Mouse (Mus musculus): ENCODE data around the gene Gzmg. TPM values are rescaled to one million over a fixed set of nuclear protein-coding genes. Genes with fewer than 3 reads are reported as not detected.
"Not testable (repeated sequence)": the region's sequence is repeated elsewhere in the genome, so short reads cannot be mapped to it uniquely, and the experiment has no call there.

The Gzmg gene
- not detected in 2 replicates for polyA plus RNA-seq (2015; fragmentation: Nextera tagmentation; extraction: Ambion mirVana)

GRCm38 (mm10) chr14:56159479-56159878 is at the start of gene Gzmg:
Gene Gzmg, minus strand, starts transcription at chr14:56159579.
- H3K4me3 ChIP-seq (replicated peaks); H3K4me1 ChIP-seq (replicated peaks); ATAC-seq; H3K27me3 ChIP-seq (replicated peaks); H3K9ac ChIP-seq; H3K4me2 ChIP-seq (replicated peaks); H3K9me3 ChIP-seq; H3K36me3 ChIP-seq; H3K27ac ChIP-seq: not testable (repeated sequence)
- 88% methylated on average over 2 of the region's 2 CpGs for WGBS

- H3K4me1 ChIP-seq (replicated peaks), result no peaks in the 10 kb centered on the region
- no peak overlapping the region for H3K27ac ChIP-seq
- H3K9me3 ChIP-seq, result no peaks in the 10 kb centered on the region
- ATAC-seq, result no peak
- no peaks in the 10 kb centered on the region for H3K36me3 ChIP-seq
- no peaks in the 10 kb centered on the region for H3K27me3 ChIP-seq (replicated peaks)
- no peak overlapping the region for H3K9ac ChIP-seq
- H3K4me3 ChIP-seq (replicated peaks), result no peak overlapping the region
- no peak overlapping the region for H3K4me2 ChIP-seq (replicated peaks)
- 100% methylated on average over 1 of the region's 1 CpGs for WGBS
Observed at GRCm38 (mm10) chr14:56205613-56206012, 46.2 kb upstream of the Gzmg start.

GRCm38 (mm10) chr14:56205021-56205420 is 45.6 kb upstream of the Gzmg start:
- not testable (repeated sequence) for ATAC-seq; H3K9ac ChIP-seq; H3K4me1 ChIP-seq (replicated peaks); H3K36me3 ChIP-seq; H3K9me3 ChIP-seq; H3K27ac ChIP-seq; H3K27me3 ChIP-seq (replicated peaks); H3K4me2 ChIP-seq (replicated peaks); H3K4me3 ChIP-seq (replicated peaks)
- 29% methylated on average over 5 of the region's 5 CpGs for WGBS

GRCm38 (mm10) chr14:56203975-56204374 is 44.6 kb upstream of the Gzmg start:
- Histone ChIP-seq H3K27ac (no peak overlapping the region), H3K36me3 (no peaks in the 10 kb centered on the region), H3K4me2 (replicated peaks) (no peak overlapping the region), H3K9me3 (no peaks in the 10 kb centered on the region), H3K4me1 (replicated peaks) (no peaks in the 10 kb centered on the region), H3K27me3 (replicated peaks) (no peaks in the 10 kb centered on the region), H3K4me3 (replicated peaks) (no peak overlapping the region), H3K9ac (no peak overlapping the region)
- WGBS, result 15% methylated on average over 2 of the region's 2 CpGs
- ATAC-seq, result no peak

- Histone ChIP-seq H3K4me2 (replicated peaks) (no peak overlapping the region), H3K27ac (no peak overlapping the region), H3K9ac (no peak overlapping the region), H3K36me3 (no peaks in the 10 kb centered on the region), H3K9me3 (no peaks in the 10 kb centered on the region), H3K4me1 (replicated peaks) (no peaks in the 10 kb centered on the region), H3K27me3 (replicated peaks) (no peaks in the 10 kb centered on the region), H3K4me3 (replicated peaks) (no peak overlapping the region)
- 54% methylated on average over 6 of the region's 6 CpGs for WGBS
- ATAC-seq, result no peak
Observed at GRCm38 (mm10) chr14:56186946-56187345, 27.6 kb upstream of the Gzmg start.

- H3K4me2 ChIP-seq (replicated peaks), result no peak overlapping the region
- H3K9ac ChIP-seq, result no peak overlapping the region
- H3K27ac ChIP-seq, result no peak overlapping the region
- H3K4me3 ChIP-seq (replicated peaks), result no peak overlapping the region
- no peaks in the 10 kb centered on the region for H3K27me3 ChIP-seq (replicated peaks)
- H3K36me3 ChIP-seq, result no peaks in the 10 kb centered on the region
- 77% methylated on average over 5 of the region's 5 CpGs for WGBS
- H3K9me3 ChIP-seq, result no peaks in the 10 kb centered on the region
- ATAC-seq, result no peak
- H3K4me1 ChIP-seq (replicated peaks), result no peaks in the 10 kb centered on the region
Observed at GRCm38 (mm10) chr14:56186521-56186920, 27.1 kb upstream of the Gzmg start.

- not testable (repeated sequence) for H3K27ac ChIP-seq; ATAC-seq; H3K4me1 ChIP-seq (replicated peaks); H3K9ac ChIP-seq; H3K9me3 ChIP-seq; H3K4me2 ChIP-seq (replicated peaks); H3K36me3 ChIP-seq; H3K4me3 ChIP-seq (replicated peaks); H3K27me3 ChIP-seq (replicated peaks)
- 24% methylated on average over 8 of the region's 8 CpGs for WGBS
Observed at GRCm38 (mm10) chr14:56177651-56178050, 18.3 kb upstream of the Gzmg start.

- no peak within 1 kb of the TSS for H3K9ac ChIP-seq
- no peak within 1 kb of the TSS for H3K4me2 ChIP-seq (replicated peaks)
- no peaks in the 10 kb centered on the region for H3K9me3 ChIP-seq
- WGBS, result 90% methylated on average over 5 of the region's 5 CpGs
- H3K4me3 ChIP-seq (replicated peaks), result no peak within 1 kb of the TSS
- no peak for ATAC-seq
- H3K36me3 ChIP-seq, result no peaks in the 10 kb centered on the region
- no peaks in the 10 kb centered on the region for H3K4me1 ChIP-seq (replicated peaks)
- no peaks in the 10 kb centered on the region for H3K27me3 ChIP-seq (replicated peaks)
- H3K27ac ChIP-seq, result no peak within 1 kb of the TSS
Observed at GRCm38 (mm10) chr14:56174499-56174898, 15.1 kb upstream of the Gzmg start, which contains the start of gene Gzmn. Gene Gzmn, minus strand, starts transcription at chr14:56174599.

GRCm38 (mm10) chr14:56173396-56173795 is 14.0 kb upstream of the Gzmg start:
- no peak overlapping the region for H3K4me2 ChIP-seq (replicated peaks)
- no peak overlapping the region for H3K4me3 ChIP-seq (replicated peaks)
- no peak overlapping the region for H3K9ac ChIP-seq
- H3K9me3 ChIP-seq, result no peaks in the 10 kb centered on the region
- H3K27me3 ChIP-seq (replicated peaks), result no peaks in the 10 kb centered on the region
- no peaks in the 10 kb centered on the region for H3K36me3 ChIP-seq
- H3K27ac ChIP-seq, result no peak overlapping the region
- H3K4me1 ChIP-seq (replicated peaks), result no peaks in the 10 kb centered on the region
- WGBS, result 90% methylated on average over 6 of the region's 6 CpGs
- ATAC-seq, result no peak

- no peak overlapping the region for H3K27ac ChIP-seq
- no peaks in the 10 kb centered on the region for H3K4me1 ChIP-seq (replicated peaks)
- H3K9me3 ChIP-seq, result no peaks in the 10 kb centered on the region
- H3K36me3 ChIP-seq, result no peaks in the 10 kb centered on the region
- no peaks in the 10 kb centered on the region for H3K27me3 ChIP-seq (replicated peaks)
- 91% methylated on average over 5 of the region's 5 CpGs for WGBS
- H3K4me3 ChIP-seq (replicated peaks), result no peak overlapping the region
- no peak overlapping the region for H3K9ac ChIP-seq
- no peak overlapping the region for H3K4me2 ChIP-seq (replicated peaks)
- ATAC-seq, result no peak
Observed at GRCm38 (mm10) chr14:56172744-56173143, 13.4 kb upstream of the Gzmg start.

- 72% methylated on average over 6 of the region's 6 CpGs for WGBS
- H3K36me3 ChIP-seq, result no peaks in the 10 kb centered on the region
Observed at GRCm38 (mm10) chr14:56168009-56168408, 8.6 kb upstream of the Gzmg start.

GRCm38 (mm10) chr14:56162109-56162508 is 2.7 kb upstream of the Gzmg start:
- no peaks in the 10 kb centered on the region for H3K4me1 ChIP-seq (replicated peaks)
- no peaks in the 10 kb centered on the region for H3K36me3 ChIP-seq
- no peak overlapping the region for H3K4me2 ChIP-seq (replicated peaks)
- H3K4me3 ChIP-seq (replicated peaks), result no peak overlapping the region
- no peak overlapping the region for H3K27ac ChIP-seq
- no peaks in the 10 kb centered on the region for H3K27me3 ChIP-seq (replicated peaks)
- WGBS, result 82% methylated on average over 2 of the region's 2 CpGs
- no peak overlapping the region for H3K9ac ChIP-seq
- no peaks in the 10 kb centered on the region for H3K9me3 ChIP-seq
- ATAC-seq, result no peak

More at GRCm38 (mm10) chr14:56168009-56168408, 8.6 kb upstream of the Gzmg start:
- Histone ChIP-seq H3K9ac (no peak overlapping the region), H3K4me2 (replicated peaks) (no peak overlapping the region), H3K4me3 (replicated peaks) (no peak overlapping the region), H3K4me1 (replicated peaks) (no peaks in the 10 kb centered on the region), H3K27ac (no peak overlapping the region), H3K9me3 (no peaks in the 10 kb centered on the region), H3K27me3 (replicated peaks) (no peaks in the 10 kb centered on the region)
- ATAC-seq, result no peak

GRCm38 (mm10) chr14:56155340-56155739 is 4.0 kb downstream of the Gzmg start:
- no peaks in the 10 kb centered on the region for H3K27me3 ChIP-seq (replicated peaks)
- H3K9ac ChIP-seq, result no peak overlapping the region
- H3K4me1 ChIP-seq (replicated peaks), result no peaks in the 10 kb centered on the region
- 64% methylated on average over 2 of the region's 2 CpGs for WGBS
- no peaks in the 10 kb centered on the region for H3K36me3 ChIP-seq
- H3K9me3 ChIP-seq, result no peaks in the 10 kb centered on the region
- H3K4me2 ChIP-seq (replicated peaks), result no peak overlapping the region
- no peak for ATAC-seq
- no peak overlapping the region for H3K4me3 ChIP-seq (replicated peaks)
- no peak overlapping the region for H3K27ac ChIP-seq
